Comparison of ENCODE assay signal across 8 mouse cellular contexts in the genomic region with DNA sequence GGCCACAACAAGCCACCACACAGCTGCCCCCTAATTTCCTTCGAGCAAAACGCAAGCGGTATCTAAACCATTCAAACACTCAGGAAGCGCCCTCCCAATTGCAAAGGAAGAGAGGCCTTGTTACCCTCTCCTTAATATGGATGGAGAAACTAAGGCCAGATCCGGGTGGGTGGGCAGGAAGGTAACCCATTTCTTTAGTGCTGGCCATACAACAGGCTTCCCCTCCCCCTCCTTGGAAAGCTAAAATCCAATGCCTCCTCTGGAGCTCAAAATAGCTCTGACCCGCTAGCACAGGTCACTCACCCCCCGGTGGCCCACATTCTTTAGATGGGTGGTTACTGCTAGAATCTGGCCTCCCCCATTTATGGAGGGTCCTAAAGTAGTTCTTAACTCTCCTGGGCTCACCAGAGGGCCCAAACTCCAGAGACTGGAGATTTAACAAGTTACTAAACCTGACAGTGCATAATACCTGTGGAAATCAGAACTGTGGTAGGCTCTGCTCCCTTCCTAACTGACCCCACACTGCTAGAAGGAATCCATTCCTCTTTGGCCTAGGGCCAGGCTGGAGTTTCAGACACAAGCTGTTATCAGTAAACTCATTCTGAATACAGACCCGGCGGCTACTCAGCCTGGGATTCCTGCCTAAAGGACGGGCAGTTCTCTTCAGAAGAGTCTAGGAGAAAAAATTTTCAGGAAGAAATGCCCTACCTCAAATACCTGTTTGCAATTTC. TPM values are rescaled to one million over a fixed set of nuclear protein-coding genes. Genes with fewer than 3 reads are reported as not detected.
A peak's percentile ranks its signal among the peaks of the same experiment; 100 is the strongest.
DNase-seq lines count a peak whose midpoint lies in the region; ATAC-seq and TF ChIP-seq lines count a peak whose summit lies in the region.

No protein-coding gene starts in this region.

- 13% methylated on average over 10 of the region's 10 CpGs for WGBS in neural tube, embryonic 11.5 days
- WGBS in lung, postnatal 0 days = 8% methylated on average over 10 of the region's 10 CpGs

- no peak for DNase-seq in neural tube, embryonic 11.5 days (ENCODE audit: low spot score)
- no peak for DNase-seq in neural tube, embryonic 10.5 days (ENCODE audit: extremely low spot score, low spot score)
- peak; percentile 62 for DNase-seq in cerebellum, adult 9-11 months
- peak; percentile 54 to 77 for DNase-seq in heart, adult 9 months (ENCODE audit: low spot score in 2 of 2)
- peak; percentile 76 for DNase-seq in kidney, adult 9 months
- peak; percentile 70 for DNase-seq in lung, postnatal 0 days (ENCODE audit: low spot score)
- DNase-seq in ovary, postnatal 36 days (ENCODE audit: low spot score) = peak; percentile 59
- no peak for DNase-seq in layer of hippocampus, postnatal 14 days (ENCODE audit: low spot score in 2 of 2)

- H3K9ac ChIP-seq in neural tube, embryonic 11.5 days (ENCODE audit: low read length) = peak overlapping the region; percentile 46
- peak overlapping the region; percentile 44 for H3K9ac ChIP-seq in lung, postnatal 0 days (replicated peaks; ENCODE audit: low read depth)

- H3K27ac ChIP-seq in neural tube, embryonic 11.5 days (ENCODE audit: low read depth, low read length) = peak overlapping the region; percentile 30
- H3K27ac ChIP-seq in lung, postnatal 0 days (ENCODE audit: low read length) = peak overlapping the region; percentile 93

- no peaks in the 10 kb centered on the region for H3K9me3 ChIP-seq in neural tube, embryonic 11.5 days (ENCODE audit: control insufficient read depth, low read length)
- H3K9me3 ChIP-seq in lung, postnatal 0 days (ENCODE audit: low read length) = no peaks in the 10 kb centered on the region

- peaks cover 15% of the 10 kb centered on the region for H3K4me1 ChIP-seq in neural tube, embryonic 11.5 days (ENCODE audit: control insufficient read depth, insufficient read depth, low read length)
- peaks cover 10% of the 10 kb centered on the region; the same call in 1 of the 2 replicates for H3K4me1 ChIP-seq in lung, postnatal 0 days (ENCODE audit: insufficient read depth, low read depth, low read length)

- TF ChIP-seq CTCF in lung, postnatal 0 days (IDR thresholded peaks at IDR 0.05) = no peak

- no peak; the same call in none of the 2 replicates for ATAC-seq in neural tube, embryonic 11.5 days (ENCODE audit: insufficient read depth, low FRiP score, low TSS enrichment)
- peak; percentile 26 for ATAC-seq in lung, postnatal 0 days

- peak overlapping the region; percentile 53 for H3K4me2 ChIP-seq in neural tube, embryonic 11.5 days (ENCODE audit: low read depth)
- H3K4me2 ChIP-seq in lung, postnatal 0 days (replicated peaks; ENCODE audit: low read depth, low read length) = peak overlapping the region; percentile 64

- peak; percentile 77 for TF ChIP-seq EP300 in lung, postnatal 0 days (IDR thresholded peaks at IDR 0.05)

- H3K36me3 ChIP-seq in neural tube, embryonic 11.5 days (ENCODE audit: control insufficient read depth, insufficient read depth, low read length) = no peaks in the 10 kb centered on the region
- no peaks in the 10 kb centered on the region for H3K36me3 ChIP-seq in lung, postnatal 0 days (ENCODE audit: insufficient read depth, low read length)

- no peaks in the 10 kb centered on the region for H3K27me3 ChIP-seq in neural tube, embryonic 11.5 days (ENCODE audit: control insufficient read depth, insufficient read depth, low read length)
- no peaks in the 10 kb centered on the region for H3K27me3 ChIP-seq in lung, postnatal 0 days (replicated peaks; ENCODE audit: insufficient read depth, low read length)

- peak overlapping the region; percentile 78 for H3K4me3 ChIP-seq in neural tube, embryonic 11.5 days (ENCODE audit: low read depth, low read length)
- H3K4me3 ChIP-seq in lung, postnatal 0 days (ENCODE audit: low read depth, low read length) = peak overlapping the region; percentile 94

RNA-seq across cellular contexts. Expression of a gene that starts 0.6 kb away (rescaled TPM):
- polyA plus RNA-seq in neural tube, embryonic 11.5 days (2014; fragmentation: Nextera tagmentation; extraction: Ambion mirVana) = 62.4 and 65.9 TPM in 2 replicates
- polyA plus RNA-seq in lung, postnatal 0 days (2015; fragmentation: Nextera tagmentation; extraction: Ambion mirVana) = 130 and 138 TPM in 2 replicates
- 100 to 1,000 TPM; 119 to 120 TPM for total RNA-seq in layer of hippocampus, postnatal 14 days (2021)

RNA-seq across cellular contexts. Expression of a gene that starts 25.9 kb away (rescaled TPM):
- 63.8 and 65.1 TPM in 2 replicates for polyA plus RNA-seq in neural tube, embryonic 11.5 days (2014; fragmentation: Nextera tagmentation; extraction: Ambion mirVana)
- polyA plus RNA-seq in lung, postnatal 0 days (2015; fragmentation: Nextera tagmentation; extraction: Ambion mirVana) = 15.8 and 18.3 TPM in 2 replicates
- 10 to 100 TPM; 85.7 to 86.1 TPM for total RNA-seq in layer of hippocampus, postnatal 14 days (2021)

RNA-seq across cellular contexts. Expression of a gene that starts 32.3 kb away (rescaled TPM):
- polyA plus RNA-seq in neural tube, embryonic 11.5 days (2014; fragmentation: Nextera tagmentation; extraction: Ambion mirVana) = 18.8 and 18.9 TPM in 2 replicates
- 9.2 and 9.8 TPM in 2 replicates for polyA plus RNA-seq in lung, postnatal 0 days (2015; fragmentation: Nextera tagmentation; extraction: Ambion mirVana)
- 10 to 100 TPM; 27.1 to 27.9 TPM for total RNA-seq in layer of hippocampus, postnatal 14 days (2021)

RNA-seq across cellular contexts. Expression of a gene that starts 41.6 kb away (rescaled TPM):
- 236 and 274 TPM in 2 replicates for polyA plus RNA-seq in neural tube, embryonic 11.5 days (2014; fragmentation: Nextera tagmentation; extraction: Ambion mirVana)
- 582 and 634 TPM in 2 replicates for polyA plus RNA-seq in lung, postnatal 0 days (2015; fragmentation: Nextera tagmentation; extraction: Ambion mirVana)
- total RNA-seq in layer of hippocampus, postnatal 14 days (2021) = 100 to 1,000 TPM; 189 to 198 TPM

RNA-seq across cellular contexts. Expression of a gene that starts 41.6 kb away (rescaled TPM):
- 30.8 and 31.4 TPM in 2 replicates for polyA plus RNA-seq in neural tube, embryonic 11.5 days (2014; fragmentation: Nextera tagmentation; extraction: Ambion mirVana)
- 92.9 and 93.1 TPM in 2 replicates for polyA plus RNA-seq in lung, postnatal 0 days (2015; fragmentation: Nextera tagmentation; extraction: Ambion mirVana)
- total RNA-seq in layer of hippocampus, postnatal 14 days (2021) = 10 to 100 TPM; 45.3 to 46.8 TPM

Comparison
In these comparisons a context has a peak if more than half of its experiments do, and no peak if none do; other contexts are left out.
1. DNase-seq: peak in cerebellum, adult 9-11 months (single experiment), heart, adult 9 months (2 of 2), kidney, adult 9 months (single experiment), lung, postnatal 0 days (single experiment) and ovary, postnatal 36 days (single experiment); none in neural tube, embryonic 11.5 days (single experiment), neural tube, embryonic 10.5 days (single experiment) and layer of hippocampus, postnatal 14 days (0 of 2).